Comparison of ENCODE assay signal across 8 mouse cellular contexts in genomic region chr7:110628611-110629354, GRCm38 (mm10). TPM values are rescaled to one million over a fixed set of nuclear protein-coding genes. Genes with fewer than 3 reads are reported as not detected.
A peak's percentile ranks its signal among the peaks of the same experiment; 100 is the strongest.
DNase-seq lines count a peak whose midpoint lies in the region; ATAC-seq and TF ChIP-seq lines count a peak whose summit lies in the region.

No protein-coding gene starts in this region.

- no peak overlapping the region; the same call in 1 of the 2 replicates for H3K27ac ChIP-seq in thymus, adult 2 months (ENCODE audit: control insufficient read depth, insufficient read depth, low read length)
- H3K27ac ChIP-seq in heart, embryonic 11.5 days (ENCODE audit: low read depth, low read length) = no peak overlapping the region
- no peak overlapping the region for H3K27ac ChIP-seq in kidney, embryonic 15.5 days
- no peak overlapping the region for H3K27ac ChIP-seq in midbrain, embryonic 14.5 days (replicated peaks; ENCODE audit: low read depth, low read length)

- ATAC-seq in heart, embryonic 11.5 days (replicated peaks; ENCODE audit: insufficient number of reproducible peaks, low FRiP score, low TSS enrichment) = no peak
- peak; percentile 38; the same call in 1 of the 2 replicates for ATAC-seq in kidney, embryonic 15.5 days (replicated peaks; ENCODE audit: low FRiP score)
- no peak for ATAC-seq in midbrain, embryonic 14.5 days (ENCODE audit: low FRiP score, low TSS enrichment)

- no peaks in the 10 kb centered on the region for H3K9me3 ChIP-seq in heart, embryonic 11.5 days (replicated peaks; ENCODE audit: control insufficient read depth, low read length)
- H3K9me3 ChIP-seq in kidney, embryonic 15.5 days (replicated peaks) = no peaks in the 10 kb centered on the region
- no peaks in the 10 kb centered on the region for H3K9me3 ChIP-seq in midbrain, embryonic 14.5 days (ENCODE audit: control insufficient read depth, low read length)

- TF ChIP-seq POLR2A in thymus, adult 2 months (IDR thresholded peaks at IDR 0.05; ENCODE audit: control insufficient read depth, extremely low read depth, insufficient read depth, low read length, poor library complexity) = no peak

- H3K4me3 ChIP-seq in thymus, adult 2 months (ENCODE audit: control insufficient read depth, insufficient read depth, low read length) = peak overlapping the region; percentile 19
- H3K4me3 ChIP-seq in heart, embryonic 11.5 days (ENCODE audit: low read depth, low read length) = peak overlapping the region; percentile 62
- peak overlapping the region; percentile 50 for H3K4me3 ChIP-seq in kidney, embryonic 15.5 days (replicated peaks)
- peak overlapping the region; percentile 36 for H3K4me3 ChIP-seq in midbrain, embryonic 14.5 days (replicated peaks; ENCODE audit: low read depth, low read length)

- H3K9ac ChIP-seq in heart, embryonic 11.5 days (ENCODE audit: low read depth, low read length) = peak overlapping the region; percentile 78
- H3K9ac ChIP-seq in kidney, embryonic 15.5 days = peak overlapping the region; percentile 59
- H3K9ac ChIP-seq in midbrain, embryonic 14.5 days (replicated peaks; ENCODE audit: low read length) = peak overlapping the region; percentile 39; the same call in 1 of the 2 replicates

- 5% methylated on average over 33 of the region's 33 CpGs for WGBS in thymus, adult 2 months
- WGBS in heart, embryonic 11.5 days (ENCODE audit: insufficient replicate concordance) = under 1% methylated on average over 33 of the region's 33 CpGs
- WGBS in kidney, embryonic 15.5 days = under 1% methylated on average over 33 of the region's 33 CpGs
- 2% methylated on average over 33 of the region's 33 CpGs for WGBS in midbrain, embryonic 14.5 days

- DNase-seq in thymus, adult 2 months = no peak
- no peak for DNase-seq in thymus, postnatal 10 days (ENCODE audit: low spot score in 2 of 2)
- peak; percentile 36 for DNase-seq in cerebellum, postnatal 36 days
- peak; percentile 66 for DNase-seq in midbrain, embryonic 14.5 days
- DNase-seq in layer of hippocampus, adult 9-10 months (ENCODE audit: low spot score) = no peak
- DNase-seq in thymus, adult 18-20 months = no peak

- peaks cover 23% of the 10 kb centered on the region for H3K4me1 ChIP-seq in thymus, adult 2 months (replicated peaks; ENCODE audit: control insufficient read depth, insufficient read depth, low read length)
- peaks cover 26% of the 10 kb centered on the region for H3K4me1 ChIP-seq in heart, embryonic 11.5 days (ENCODE audit: control insufficient read depth, insufficient read depth, low read length)
- peaks cover 54% of the 10 kb centered on the region for H3K4me1 ChIP-seq in kidney, embryonic 15.5 days
- H3K4me1 ChIP-seq in midbrain, embryonic 14.5 days (ENCODE audit: control insufficient read depth, insufficient read depth, low read length) = peaks cover 30% of the 10 kb centered on the region

- H3K36me3 ChIP-seq in thymus, adult 2 months (ENCODE audit: control insufficient read depth, insufficient read depth, low read length) = no peaks in the 10 kb centered on the region
- H3K36me3 ChIP-seq in heart, embryonic 11.5 days (ENCODE audit: control insufficient read depth, insufficient read depth, low read length) = no peaks in the 10 kb centered on the region
- no peaks in the 10 kb centered on the region for H3K36me3 ChIP-seq in kidney, embryonic 15.5 days
- H3K36me3 ChIP-seq in midbrain, embryonic 14.5 days (ENCODE audit: control insufficient read depth, insufficient read depth, low read length) = no peaks in the 10 kb centered on the region

- peaks cover 47% of the 10 kb centered on the region for H3K27me3 ChIP-seq in thymus, adult 2 months (ENCODE audit: control insufficient read depth, insufficient read depth, low read length)
- H3K27me3 ChIP-seq in heart, embryonic 11.5 days (ENCODE audit: control insufficient read depth, insufficient read depth, low read length) = peaks cover 44% of the 10 kb centered on the region
- peaks cover 73% of the 10 kb centered on the region for H3K27me3 ChIP-seq in kidney, embryonic 15.5 days
- peaks cover 65% of the 10 kb centered on the region for H3K27me3 ChIP-seq in midbrain, embryonic 14.5 days (ENCODE audit: control insufficient read depth, insufficient read depth, low read length)

- H3K4me2 ChIP-seq in heart, embryonic 11.5 days = peak overlapping the region; percentile 92
- peak overlapping the region; percentile 90 for H3K4me2 ChIP-seq in kidney, embryonic 15.5 days
- H3K4me2 ChIP-seq in midbrain, embryonic 14.5 days (ENCODE audit: low read length) = peak overlapping the region; percentile 73

- no peak for TF ChIP-seq CTCF in thymus, adult 2 months (IDR thresholded peaks at IDR 0.05; ENCODE audit: borderline replicate concordance, control insufficient read depth, extremely low read depth, insufficient read depth, low read length, poor library complexity)

RNA-seq across cellular contexts. Expression of gene Adm, which starts 1.3 kb away (rescaled TPM):
- polyA plus RNA-seq in thymus, adult 2 months (2012; rRNA removed) = 12.0 and 14.1 TPM in 2 replicates
- 13.0 and 14.9 TPM in 2 replicates for polyA plus RNA-seq in heart, embryonic 11.5 days (2014; fragmentation: Nextera tagmentation; extraction: Ambion mirVana)
- 9.9 and 12.5 TPM in 2 replicates for polyA plus RNA-seq in kidney, embryonic 15.5 days (2015; fragmentation: Nextera tagmentation; extraction: Ambion mirVana)
- 1.4 and 3.2 TPM in 2 replicates for polyA plus RNA-seq in midbrain, embryonic 14.5 days (2014; fragmentation: Nextera tagmentation; extraction: Ambion mirVana)

RNA-seq across cellular contexts. Expression of gene Sbf2, which starts 14.1 kb away (rescaled TPM):
- 6.3 and 8.8 TPM in 2 replicates for polyA plus RNA-seq in thymus, adult 2 months (2012; rRNA removed)
- 29.0 and 35.4 TPM in 2 replicates for polyA plus RNA-seq in heart, embryonic 11.5 days (2014; fragmentation: Nextera tagmentation; extraction: Ambion mirVana)
- 38.5 and 38.9 TPM in 2 replicates for polyA plus RNA-seq in kidney, embryonic 15.5 days (2015; fragmentation: Nextera tagmentation; extraction: Ambion mirVana)
- 73.5 and 77.4 TPM in 2 replicates for polyA plus RNA-seq in midbrain, embryonic 14.5 days (2014; fragmentation: Nextera tagmentation; extraction: Ambion mirVana)

Comparison
In these comparisons a context has a peak if more than half of its experiments do, and no peak if none do; other contexts are left out.
1. DNase-seq: peak in cerebellum, postnatal 36 days (2 of 2) and midbrain, embryonic 14.5 days (single experiment); none in thymus, adult 2 months (single experiment), thymus, postnatal 10 days (0 of 2), layer of hippocampus, adult 9-10 months (single experiment) and thymus, adult 18-20 months (0 of 2).
2. Peak in every context shown above with its lines, with median percentiles within 50 percentile points of each other: H3K4me3 ChIP-seq, H3K4me2 ChIP-seq and H3K9ac ChIP-seq.